Mouse (Mus musculus) heart, embryonic 14.5 days (tissue): Measurements from ENCODE around the gene Gm17606. TPM values are rescaled to one million over a fixed set of nuclear protein-coding genes. Genes with fewer than 3 reads are reported as not detected.

Source experiments
- ATAC-seq: fragments of 200-750 bp; cut with Nextera tagmentation; 2 replicates; pipeline ENCODE4 v1.8.0; 2017; ENCODE audit warnings: low read depth, moderate TSS enrichment; ENCODE audit not compliant: insufficient number of reproducible peaks, insufficient read depth, low FRiP score
- H3K27ac ChIP-seq, 2 experiments: fragments of 200-500 bp in 1 of 2; fragments of 300-500 bp in 1 of 2; sonication (generic) in 1 of 2; replicated peaks in 1 of 2; 2 replicates each; pipeline ENCODE4 v1.5.1; 2012 to 2014; ENCODE audit warnings: low read depth in 2 of 2, low read length in 2 of 2, control low read depth in 1 of 2, mild to moderate bottlenecking in 1 of 2, mixed read lengths in 1 of 2; ENCODE audit not compliant: control insufficient read depth in 1 of 2, insufficient read depth in 1 of 2
- H3K27me3 ChIP-seq: fragments of 300-500 bp; sonication (generic); 2 replicates; pipeline ENCODE4 v1.6.1; 2014; ENCODE audit warnings: mild to moderate bottlenecking, low read length, control low read depth; ENCODE audit not compliant: control insufficient read depth, insufficient read depth
- H3K36me3 ChIP-seq: fragments of 300-500 bp; sonication (generic); 2 replicates; pipeline ENCODE4 v1.6.1; 2014; ENCODE audit warnings: mild to moderate bottlenecking, control low read depth, low read length, mixed read lengths; ENCODE audit not compliant: control insufficient read depth, insufficient read depth
- H3K4me1 ChIP-seq, 2 experiments: fragments of 200-500 bp in 1 of 2; fragments of 300-500 bp in 1 of 2; sonication (generic) in 1 of 2; 2 replicates each; pipeline ENCODE4 v1.6.1; 2012 to 2014; ENCODE audit warnings: low read length in 2 of 2, control low read depth in 1 of 2, mixed read lengths in 1 of 2; ENCODE audit not compliant: control insufficient read depth in 2 of 2, insufficient read depth in 2 of 2
- H3K4me2 ChIP-seq: fragments of 300-500 bp; sonication (generic); 2 replicates; pipeline ENCODE4 v1.6.1; 2014; ENCODE audit warnings: mild to moderate bottlenecking, low read length
- H3K4me3 ChIP-seq, 2 experiments: fragments of 200-500 bp in 1 of 2; fragments of 300-500 bp in 1 of 2; sonication (generic) in 1 of 2; 2 replicates each; pipeline ENCODE4 v1.5.1; 2012 to 2014; ENCODE audit warnings: low read length in 2 of 2, mild to moderate bottlenecking in 2 of 2, control low read depth in 1 of 2, low read depth in 1 of 2, moderate library complexity in 1 of 2; ENCODE audit not compliant: control insufficient read depth in 1 of 2, insufficient read depth in 1 of 2
- H3K9ac ChIP-seq: fragments of 300-500 bp; sonication (generic); 2 replicates; pipeline ENCODE4 v1.6.1; 2014; ENCODE audit warnings: mild to moderate bottlenecking, low read length
- H3K9me3 ChIP-seq: fragments of 300-500 bp; sonication (generic); 2 replicates; pipeline ENCODE4 v1.6.1; 2016; ENCODE audit warnings: low read length, control low read depth; ENCODE audit not compliant: control insufficient read depth
- WGBS: fragments of 180-500 bp; shearing (Covaris S2); extraction: QIAGEN DNeasy Blood & Tissue Kit; methylation state at CpG from one replicate; pipeline ENCODE4 v1.1.7; 2014; 5-methylcytosine and 5-hydroxymethylcytosine counted together
- polyA plus RNA-seq: library from polyadenylated mRNA; unstranded; fragments of >200 nt; fragmentation: Nextera tagmentation; extraction: Ambion mirVana; gene quantifications from 2 replicates; pipeline ENCODE4 v1.2.1, GENCODE M21; 2014

Gene Gm17606
- polyA plus RNA-seq, 1 experiment from 2014 or later = not detected

DNA sequence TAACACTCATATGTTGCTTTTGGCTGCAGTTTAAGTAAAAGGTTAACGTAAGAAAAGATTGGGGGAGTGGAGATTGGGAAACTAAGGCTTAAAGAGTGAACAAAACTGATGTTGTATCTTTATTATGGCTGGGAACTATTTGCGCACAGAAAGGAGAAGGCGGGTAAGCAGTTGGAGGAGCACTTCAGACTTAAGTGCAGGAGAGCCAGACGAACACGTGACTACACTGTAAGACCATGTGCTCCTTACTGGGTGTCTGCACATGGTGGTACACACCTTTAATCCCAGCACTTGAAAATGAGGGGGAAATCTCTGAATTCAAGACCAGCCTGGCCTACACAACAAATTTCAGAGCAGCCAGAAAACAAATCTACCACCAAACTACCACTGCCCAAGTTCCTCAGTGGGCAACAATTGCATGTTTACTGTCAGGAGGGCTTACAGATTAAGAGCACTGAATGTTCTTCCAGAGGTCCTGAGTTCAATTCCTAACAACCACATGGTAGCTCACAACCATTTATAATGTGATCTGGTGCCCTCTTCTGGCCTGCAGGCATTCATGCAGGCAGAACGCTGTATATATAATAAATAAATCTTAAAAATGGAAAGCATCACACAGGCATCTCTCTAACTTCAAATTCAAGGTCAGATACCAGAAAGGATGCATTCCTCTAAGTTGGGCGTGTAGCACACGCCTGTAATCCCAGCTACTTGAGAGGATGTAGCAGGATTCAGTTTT, 6.3 kb downstream of the Gm17606 start:
- Histone ChIP-seq H3K9ac (no peak overlapping the region), H3K9me3 (no peaks in the 10 kb centered on the region), H3K4me2 (no peak overlapping the region), H3K4me3 (no peak overlapping the region), H3K27ac (no peak overlapping the region), H3K27me3 (no peaks in the 10 kb centered on the region), H3K36me3 (peaks cover 95% of the 10 kb centered on the region), H3K4me1 (peaks cover 0 to 6% of the 10 kb centered on the region in 2 experiments; a peak in 2 of 4 replicates)
- no peak for ATAC-seq
- 88% methylated on average over 8 of the region's 8 CpGs for WGBS

DNA sequence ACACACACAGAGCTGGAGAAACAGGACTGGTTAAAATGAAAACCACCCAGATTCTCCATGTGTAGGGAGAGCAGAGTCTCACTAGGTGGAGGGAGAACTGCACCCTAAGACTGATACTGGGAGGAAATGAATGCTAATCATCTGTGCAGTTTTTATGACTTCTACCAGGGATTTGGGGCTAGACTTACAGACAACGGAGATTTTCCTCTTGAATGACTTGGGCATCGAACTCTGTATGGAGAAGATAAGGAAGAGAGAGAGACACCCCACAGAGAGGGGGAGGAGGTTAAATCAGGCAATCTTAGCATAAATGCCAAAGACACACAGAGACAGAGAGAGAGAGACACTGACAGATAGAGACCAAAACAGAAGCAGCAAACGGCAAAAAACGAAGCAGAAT, 7.1 kb downstream of the Gm17606 start:
- Histone ChIP-seq H3K27ac (no peak overlapping the region), H3K9ac (no peak overlapping the region), H3K4me1 (peaks cover 5 to 14% of the 10 kb centered on the region in 2 experiments), H3K4me2 (no peak overlapping the region), H3K36me3 (peaks cover 87% of the 10 kb centered on the region), H3K4me3 (no peak overlapping the region), H3K9me3 (no peaks in the 10 kb centered on the region), H3K27me3 (no peaks in the 10 kb centered on the region)
- no peak for ATAC-seq
- 76% methylated on average over 4 of the region's 4 CpGs for WGBS

DNA sequence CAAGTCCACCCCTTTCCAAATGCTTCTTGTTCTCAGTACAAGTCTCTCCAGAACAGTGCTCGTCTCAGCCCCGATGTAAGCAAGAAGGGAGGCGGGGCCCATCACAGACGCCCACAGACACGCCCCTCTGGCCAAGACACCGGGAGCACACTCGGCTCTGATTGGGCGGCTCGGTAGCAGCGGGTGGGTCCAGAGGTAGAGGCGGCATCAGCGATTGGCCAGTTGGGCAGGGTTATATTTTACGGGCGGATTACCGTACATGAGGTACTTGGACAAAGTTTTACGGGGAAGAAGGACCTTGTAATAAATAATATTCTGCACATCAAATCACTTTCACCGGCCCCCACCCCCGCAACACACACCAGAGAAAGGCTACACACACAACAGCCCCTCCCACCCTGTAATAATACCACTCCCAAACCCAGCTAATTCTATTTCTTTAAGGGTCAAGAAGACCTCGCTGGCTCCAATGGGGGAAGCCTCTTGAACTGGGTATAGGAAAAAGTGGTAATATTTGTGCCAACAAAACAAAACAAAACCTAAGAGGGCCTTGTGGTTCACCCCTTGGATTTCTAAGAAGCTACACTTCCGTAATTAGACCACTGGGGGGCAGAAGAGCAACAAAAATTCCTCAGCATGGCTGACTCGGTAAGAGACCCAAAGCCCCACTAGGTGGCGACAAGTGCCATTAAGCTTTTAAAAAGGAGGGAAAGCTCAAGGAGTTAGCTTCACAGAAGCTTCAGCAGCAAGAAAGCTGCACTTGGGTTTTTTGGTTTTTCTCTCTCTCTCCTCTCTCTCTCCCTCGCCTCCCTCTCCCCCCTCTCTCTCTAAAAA, 10.1 kb downstream of the Gm17606 start:
- 0 out of 4 replicates have a peak overlapping the region, but pooled peaks of 1 of the 2 experiments have one; percentile 25 for H3K27ac ChIP-seq
- no peak for ATAC-seq
- no peak overlapping the region for H3K9ac ChIP-seq
- H3K27me3 ChIP-seq = no peaks in the 10 kb centered on the region
- peaks cover 74% of the 10 kb centered on the region for H3K36me3 ChIP-seq
- 67% methylated on average over 23 of the region's 23 CpGs for WGBS
- no peak overlapping the region for H3K4me2 ChIP-seq
- H3K4me1 ChIP-seq = peaks cover 11 to 23% of the 10 kb centered on the region in 2 experiments
- H3K9me3 ChIP-seq = no peaks in the 10 kb centered on the region
- no peak overlapping the region for H3K4me3 ChIP-seq

DNA sequence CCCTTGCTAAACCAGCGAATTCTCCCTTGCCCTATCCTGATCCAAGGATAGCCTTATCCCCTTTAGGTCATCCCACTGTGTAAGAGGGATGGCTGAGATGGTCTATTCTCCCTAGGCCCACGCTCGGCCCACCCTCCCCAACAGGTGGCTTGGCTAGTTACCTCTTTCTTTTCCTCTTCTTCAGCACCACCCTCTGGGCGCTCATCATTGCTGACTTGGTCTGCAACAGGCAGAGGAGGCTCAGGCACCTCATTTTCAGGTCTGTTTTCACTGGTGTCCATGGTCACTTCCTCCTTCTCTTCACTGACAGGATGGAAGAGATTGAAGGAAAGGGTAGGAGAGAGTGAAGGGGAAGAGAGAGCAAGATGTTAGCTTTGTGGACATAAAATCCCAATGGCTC, 10.8 kb downstream of the Gm17606 start:
- Histone ChIP-seq H3K4me3 (no peak overlapping the region), H3K27ac (peak overlapping the region in 1 of 2 experiments; percentile 85; a peak in 1 of 4 replicates), H3K4me1 (peaks cover 11 to 23% of the 10 kb centered on the region in 2 experiments), H3K9ac (no peak overlapping the region; the same call in 1 of the 2 replicates), H3K27me3 (no peaks in the 10 kb centered on the region), H3K4me2 (no peak overlapping the region), H3K36me3 (peaks cover 74% of the 10 kb centered on the region), H3K9me3 (no peaks in the 10 kb centered on the region)
- WGBS = 79% methylated on average over 4 of the region's 4 CpGs
- no peak for ATAC-seq

DNA sequence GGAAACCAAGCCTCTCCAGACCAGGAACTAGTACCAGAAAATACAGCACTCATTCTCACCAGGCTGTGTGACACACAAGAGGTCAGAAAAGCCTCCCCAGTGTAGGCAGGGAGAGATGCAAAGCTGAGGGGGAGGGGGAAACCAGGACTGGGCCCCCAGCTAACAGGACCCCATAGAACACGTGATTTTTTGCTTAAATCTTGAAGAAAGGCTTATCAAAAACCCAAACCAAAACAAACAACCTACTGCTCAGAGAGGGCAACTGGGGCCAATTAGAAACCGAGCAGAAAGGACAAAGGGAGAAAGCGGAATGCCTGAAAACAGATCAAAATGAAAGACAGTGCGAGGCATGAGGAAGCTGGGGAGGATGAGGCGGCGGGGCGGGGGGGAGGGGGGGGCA, 12.0 kb downstream of the Gm17606 start:
- peaks cover 11 to 23% of the 10 kb centered on the region in 2 experiments for H3K4me1 ChIP-seq
- ATAC-seq = no peak
- no peaks in the 10 kb centered on the region for H3K9me3 ChIP-seq
- no peaks in the 10 kb centered on the region for H3K27me3 ChIP-seq
- WGBS = 2% methylated on average over 7 of the region's 7 CpGs
- H3K36me3 ChIP-seq = peaks cover 74% of the 10 kb centered on the region
- H3K27ac ChIP-seq = peak overlapping the region; percentile 19 to 85; a peak in 3 of 4 replicates
- H3K9ac ChIP-seq = peak overlapping the region; percentile 83
- peak overlapping the region; percentile 90 for H3K4me2 ChIP-seq
- H3K4me3 ChIP-seq = peak overlapping the region; percentile 68 to 95

DNA sequence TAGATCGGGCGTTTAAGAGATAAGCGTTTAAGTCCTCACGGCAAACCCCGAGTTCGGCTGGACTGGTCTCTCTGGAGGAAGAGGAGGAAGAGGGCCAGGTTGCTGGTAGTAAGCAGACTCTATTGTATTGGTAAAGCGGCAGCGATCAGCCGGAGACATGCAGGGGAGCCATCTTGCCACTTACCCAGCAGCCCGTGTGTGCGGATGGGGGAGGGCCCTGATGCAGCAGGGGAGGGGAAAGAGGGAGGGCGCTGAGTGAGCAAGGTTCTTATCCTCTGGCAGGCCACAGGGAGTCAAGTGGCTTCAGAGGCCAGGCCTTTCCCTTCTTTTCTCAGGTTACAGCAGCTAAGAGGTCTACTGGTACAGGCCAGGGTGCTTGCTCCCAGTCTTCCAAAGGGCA, 12.7 kb downstream of the Gm17606 start:
- peak; percentile 85 for ATAC-seq
- peak overlapping the region; percentile 83 for H3K9ac ChIP-seq
- H3K36me3 ChIP-seq = peaks cover 74% of the 10 kb centered on the region
- under 1% methylated on average over 12 of the region's 12 CpGs for WGBS
- H3K27ac ChIP-seq = peak overlapping the region; percentile 85 to 91
- H3K4me3 ChIP-seq = peak overlapping the region; percentile 68 to 95
- H3K9me3 ChIP-seq = no peaks in the 10 kb centered on the region
- H3K4me2 ChIP-seq = peak overlapping the region; percentile 90
- peaks cover 11 to 23% of the 10 kb centered on the region in 2 experiments for H3K4me1 ChIP-seq
- H3K27me3 ChIP-seq = no peaks in the 10 kb centered on the region

DNA sequence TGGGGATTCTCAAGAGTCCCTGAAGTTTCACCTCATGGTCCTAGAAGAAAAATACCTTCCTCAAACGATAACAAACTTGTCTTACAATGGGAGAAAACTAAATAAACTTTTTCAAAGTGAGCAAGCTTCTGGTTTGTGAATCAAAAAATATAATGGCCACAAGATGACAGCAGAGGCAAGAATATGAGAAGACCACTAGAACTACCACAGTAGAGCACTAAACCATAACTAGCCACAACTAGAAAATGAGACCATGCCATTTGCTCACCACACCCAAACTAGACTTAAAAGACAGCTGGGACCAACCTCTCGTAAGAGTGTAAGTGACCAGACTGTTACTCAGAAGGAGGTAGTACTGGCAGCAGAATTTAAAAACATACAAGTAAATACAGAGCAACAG, 19.3 kb downstream of the Gm17606 start:
- H3K4me3 ChIP-seq = no peak overlapping the region
- 86% methylated on average over 2 of the region's 2 CpGs for WGBS
- no peak for ATAC-seq
- no peak overlapping the region for H3K9ac ChIP-seq
- H3K36me3 ChIP-seq = peaks cover 100% of the 10 kb centered on the region
- H3K27me3 ChIP-seq = no peaks in the 10 kb centered on the region
- no peaks in the 10 kb centered on the region for H3K9me3 ChIP-seq
- H3K4me1 ChIP-seq = no peaks in the 10 kb centered on the region
- H3K4me2 ChIP-seq = no peak overlapping the region
- no peak overlapping the region for H3K27ac ChIP-seq
